Mouse (Mus musculus) limb, embryonic 10.5 days (tissue): Measurements from ENCODE around the gene Stox2. TPM values are rescaled to one million over a fixed set of nuclear protein-coding genes. Genes with fewer than 3 reads are reported as not detected.

Experiments used
- DNase-seq: peaks from one replicate; pipeline ENCODE4 v3.0.0-alpha.2; 2017; ENCODE audit warnings: low spot score
- H3K27ac ChIP-seq: fragments of 300-500 bp; sonication (generic); 2 replicates; pipeline ENCODE4 v1.5.1; 2016; ENCODE audit warnings: mild to moderate bottlenecking
- H3K27me3 ChIP-seq: fragments of 300-500 bp; sonication (generic); 2 replicates; pipeline ENCODE4 v1.6.1; 2016; ENCODE audit warnings: low read depth, mild to moderate bottlenecking; ENCODE audit not compliant: poor library complexity, severe bottlenecking
- H3K36me3 ChIP-seq: fragments of 300-500 bp; sonication (generic); 2 replicates; pipeline ENCODE4 v1.6.1; 2016; ENCODE audit warnings: mild to moderate bottlenecking, moderate library complexity
- H3K4me1 ChIP-seq: fragments of 300-500 bp; sonication (generic); 2 replicates; pipeline ENCODE4 v1.6.1; 2016
- H3K4me3 ChIP-seq: fragments of 300-500 bp; sonication (generic); 2 replicates; pipeline ENCODE4 v1.5.1; 2016; ENCODE audit warnings: mild to moderate bottlenecking, moderate library complexity
- H3K9me3 ChIP-seq: fragments of 300-500 bp; sonication (generic); replicated peaks from 2 replicates; pipeline ENCODE4 v1.6.1; 2016; ENCODE audit warnings: mild to moderate bottlenecking
- WGBS: fragments of 180-500 bp; shearing (Covaris S2); methylation state at CpG from one replicate; pipeline ENCODE4 v1.1.7; 2016; 5-methylcytosine and 5-hydroxymethylcytosine counted together
- polyA plus RNA-seq: library from polyadenylated mRNA; unstranded; fragments of >200 nt; fragmentation: Nextera tagmentation; extraction: Ambion mirVana; gene quantifications from 2 replicates; pipeline ENCODE4 v1.2.1, GENCODE M21; 2016

Stox2 gene
- polyA plus RNA-seq, 1 experiment from 2014 or later, result 18.7 TPM

GRCm38 (mm10) chr8:47338691-47339323 lies 107.4 kb downstream of the Stox2 start:
- H3K27ac ChIP-seq, result peak overlapping the region; percentile 67
- H3K27me3 ChIP-seq, result no peaks in the 10 kb centered on the region
- no peaks in the 10 kb centered on the region for H3K9me3 ChIP-seq
- peak; percentile 62 for DNase-seq
- H3K4me1 ChIP-seq, result peaks cover 63% of the 10 kb centered on the region
- 12% methylated on average over 3 of the region's 3 CpGs for WGBS
- H3K36me3 ChIP-seq, result no peaks in the 10 kb centered on the region
- peak overlapping the region; percentile 29; the same call in 1 of the 2 replicates for H3K4me3 ChIP-seq

- WGBS, result 91% methylated on average over 12 of the region's 12 CpGs
- Histone ChIP-seq H3K27ac (no peak overlapping the region; the same call in 1 of the 2 replicates), H3K9me3 (no peaks in the 10 kb centered on the region), H3K36me3 (no peaks in the 10 kb centered on the region), H3K27me3 (no peaks in the 10 kb centered on the region), H3K4me3 (no peak overlapping the region), H3K4me1 (peaks cover 69% of the 10 kb centered on the region)
- DNase-seq, result no peak
Measured at GRCm38 (mm10) chr8:47336433-47336832, 109.7 kb downstream of the Stox2 start.

GRCm38 (mm10) chr8:47335940-47336339 lies 110.2 kb downstream of the Stox2 start:
- peaks cover 69% of the 10 kb centered on the region for H3K4me1 ChIP-seq
- H3K36me3 ChIP-seq, result no peaks in the 10 kb centered on the region
- DNase-seq, result no peak
- WGBS, result 96% methylated on average over 4 of the region's 4 CpGs
- H3K4me3 ChIP-seq, result no peak overlapping the region
- H3K27me3 ChIP-seq, result no peaks in the 10 kb centered on the region
- no peaks in the 10 kb centered on the region for H3K9me3 ChIP-seq
- no peak overlapping the region for H3K27ac ChIP-seq

GRCm38 (mm10) chr8:47334223-47334757 lies 111.9 kb downstream of the Stox2 start:
- no peak for DNase-seq
- Histone ChIP-seq H3K9me3 (no peaks in the 10 kb centered on the region), H3K36me3 (no peaks in the 10 kb centered on the region), H3K4me3 (no peak overlapping the region), H3K27me3 (no peaks in the 10 kb centered on the region), H3K4me1 (peaks cover 59% of the 10 kb centered on the region), H3K27ac (peak overlapping the region; percentile 81)
- 75% methylated on average over 9 of the region's 9 CpGs for WGBS

- Histone ChIP-seq H3K4me1 (peaks cover 48% of the 10 kb centered on the region), H3K27me3 (no peaks in the 10 kb centered on the region), H3K4me3 (no peak overlapping the region), H3K36me3 (no peaks in the 10 kb centered on the region), H3K27ac (peak overlapping the region; percentile 56), H3K9me3 (no peaks in the 10 kb centered on the region)
- 77% methylated on average over 1 of the region's 1 CpGs for WGBS
- DNase-seq, result no peak
Measured at GRCm38 (mm10) chr8:47332941-47333340, 113.2 kb downstream of the Stox2 start.

GRCm38 (mm10) chr8:47330982-47331381 lies 115.2 kb downstream of the Stox2 start:
- peaks cover 46% of the 10 kb centered on the region for H3K4me1 ChIP-seq
- no peak for DNase-seq
- no peaks in the 10 kb centered on the region for H3K36me3 ChIP-seq
- no peaks in the 10 kb centered on the region for H3K9me3 ChIP-seq
- H3K27ac ChIP-seq, result peak overlapping the region; percentile 56; the same call in 1 of the 2 replicates
- no peaks in the 10 kb centered on the region for H3K27me3 ChIP-seq
- WGBS, result 36% methylated on average over 5 of the region's 5 CpGs
- H3K4me3 ChIP-seq, result no peak overlapping the region

GRCm38 (mm10) chr8:47326348-47326747 lies 119.8 kb downstream of the Stox2 start:
- 88% methylated on average over 8 of the region's 8 CpGs for WGBS
- Histone ChIP-seq H3K9me3 (no peaks in the 10 kb centered on the region), H3K4me3 (no peak overlapping the region), H3K36me3 (no peaks in the 10 kb centered on the region), H3K27me3 (no peaks in the 10 kb centered on the region), H3K27ac (no peak overlapping the region), H3K4me1 (peaks cover 29% of the 10 kb centered on the region)
- DNase-seq, result no peak

- no peaks in the 10 kb centered on the region for H3K27me3 ChIP-seq
- no peak overlapping the region for H3K27ac ChIP-seq
- no peaks in the 10 kb centered on the region for H3K9me3 ChIP-seq
- H3K4me1 ChIP-seq, result peaks cover 23% of the 10 kb centered on the region
- no peaks in the 10 kb centered on the region for H3K36me3 ChIP-seq
- DNase-seq, result no peak
- no peak overlapping the region for H3K4me3 ChIP-seq
- WGBS, result 39% methylated on average over 16 of the region's 16 CpGs
Measured at GRCm38 (mm10) chr8:47324117-47324820, 121.9 kb downstream of the Stox2 start.

GRCm38 (mm10) chr8:47321282-47321681 lies 124.9 kb downstream of the Stox2 start:
- Histone ChIP-seq H3K4me1 (peaks cover 23% of the 10 kb centered on the region), H3K27me3 (no peaks in the 10 kb centered on the region), H3K9me3 (no peaks in the 10 kb centered on the region), H3K4me3 (no peak overlapping the region), H3K27ac (no peak overlapping the region), H3K36me3 (no peaks in the 10 kb centered on the region)
- 30% methylated on average over 5 of the region's 5 CpGs for WGBS
- DNase-seq, result no peak

- 48% methylated on average over 2 of the region's 2 CpGs for WGBS
- H3K36me3 ChIP-seq, result no peaks in the 10 kb centered on the region
- peaks cover 23% of the 10 kb centered on the region for H3K4me1 ChIP-seq
- no peak for DNase-seq
- H3K27me3 ChIP-seq, result no peaks in the 10 kb centered on the region
- H3K27ac ChIP-seq, result no peak overlapping the region
- no peaks in the 10 kb centered on the region for H3K9me3 ChIP-seq
- H3K4me3 ChIP-seq, result no peak overlapping the region
Measured at GRCm38 (mm10) chr8:47320707-47321106, 125.5 kb downstream of the Stox2 start.

- DNase-seq, result no peak
- no peak overlapping the region for H3K27ac ChIP-seq
- H3K4me3 ChIP-seq, result no peak overlapping the region
- peaks cover 24% of the 10 kb centered on the region for H3K4me1 ChIP-seq
- H3K9me3 ChIP-seq, result no peaks in the 10 kb centered on the region
- no peaks in the 10 kb centered on the region for H3K27me3 ChIP-seq
- 94% methylated on average over 3 of the region's 3 CpGs for WGBS
- H3K36me3 ChIP-seq, result no peaks in the 10 kb centered on the region
Measured at GRCm38 (mm10) chr8:47318468-47318867, 127.7 kb downstream of the Stox2 start.

GRCm38 (mm10) chr8:47308176-47308575 lies 138.0 kb downstream of the Stox2 start:
- 90% methylated on average over 6 of the region's 6 CpGs for WGBS
- DNase-seq, result no peak
- H3K4me3 ChIP-seq, result no peak overlapping the region
- no peaks in the 10 kb centered on the region for H3K27me3 ChIP-seq
- no peaks in the 10 kb centered on the region for H3K9me3 ChIP-seq
- H3K36me3 ChIP-seq, result no peaks in the 10 kb centered on the region
- peaks cover 21% of the 10 kb centered on the region for H3K4me1 ChIP-seq
- no peak overlapping the region for H3K27ac ChIP-seq

GRCm38 (mm10) chr8:47306372-47306771 lies 139.8 kb downstream of the Stox2 start:
- DNase-seq, result no peak
- Histone ChIP-seq H3K4me3 (no peak overlapping the region), H3K27me3 (no peaks in the 10 kb centered on the region), H3K9me3 (no peaks in the 10 kb centered on the region), H3K36me3 (no peaks in the 10 kb centered on the region), H3K4me1 (peaks cover 14% of the 10 kb centered on the region), H3K27ac (no peak overlapping the region)
- WGBS, result 76% methylated on average over 5 of the region's 5 CpGs
